Mouse (Mus musculus) right cerebral cortex, adult 2 months (tissue): ENCODE measurements at regions not wholly inside any gene's neighbourhood (a gene's known extent, or its start where the extent isn't known, plus 50 kb on each side); places are given as distances from the start of the nearest gene placed in this dataset.
A peak's percentile ranks its signal among the peaks of the same experiment; 100 is the strongest.

ENCODE experiments used
- DNase-seq, 2 experiments: peaks; one replicate each; pipeline ENCODE4 v3.0.0; 2021 to 2022; ENCODE audit warnings: low spot score in 2 of 2

- no peak for DNase-seq
Observed at GRCm38 (mm10) chr3:149324088-149324487, 333.7 kb upstream of the Adgrl2 start.

DNA sequence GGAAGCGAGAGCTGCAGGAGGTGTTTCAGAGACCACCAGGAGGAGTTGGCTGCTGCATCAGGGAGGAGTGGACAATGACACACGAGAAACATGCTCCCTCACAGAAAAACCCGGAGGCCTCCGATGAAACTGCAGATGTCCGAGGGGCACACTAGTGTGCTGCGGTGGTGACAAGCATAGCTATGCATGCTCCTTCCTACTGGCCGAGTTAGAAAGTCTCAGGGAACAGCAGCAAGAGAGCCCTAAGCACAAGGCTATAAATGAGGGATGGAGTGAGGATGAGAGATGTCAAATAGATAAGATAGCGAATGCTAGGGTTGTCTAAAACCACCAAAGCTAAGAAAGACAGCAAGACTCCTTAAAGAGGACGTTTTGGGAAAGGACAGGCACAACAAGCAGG is 328.4 kb upstream of the Adgrl2 start:
- DNase-seq: no peak

GRCm38 (mm10) chr3:149314258-149314657 is 323.9 kb upstream of the Adgrl2 start:
- DNase-seq: no peak

DNA sequence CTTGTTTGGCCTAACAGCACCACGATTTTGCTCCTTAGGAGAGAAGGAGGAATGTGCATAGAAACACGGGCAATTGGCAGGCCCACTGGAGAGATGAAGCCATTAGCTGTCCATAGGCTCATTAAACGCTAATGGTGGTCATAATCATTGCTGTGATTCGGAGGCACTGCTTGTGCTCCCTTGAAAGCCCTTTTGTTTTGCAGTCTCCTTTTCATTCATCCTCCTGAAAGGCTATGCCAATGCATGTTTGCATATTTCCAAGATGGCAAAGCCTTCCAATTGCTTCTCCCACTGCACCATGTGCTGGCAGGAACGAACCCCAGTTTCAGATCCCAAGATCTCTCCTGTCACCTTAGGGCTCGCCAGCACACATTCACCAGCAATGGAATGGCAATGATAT is 322.9 kb upstream of the Adgrl2 start:
- no peak for DNase-seq

DNA sequence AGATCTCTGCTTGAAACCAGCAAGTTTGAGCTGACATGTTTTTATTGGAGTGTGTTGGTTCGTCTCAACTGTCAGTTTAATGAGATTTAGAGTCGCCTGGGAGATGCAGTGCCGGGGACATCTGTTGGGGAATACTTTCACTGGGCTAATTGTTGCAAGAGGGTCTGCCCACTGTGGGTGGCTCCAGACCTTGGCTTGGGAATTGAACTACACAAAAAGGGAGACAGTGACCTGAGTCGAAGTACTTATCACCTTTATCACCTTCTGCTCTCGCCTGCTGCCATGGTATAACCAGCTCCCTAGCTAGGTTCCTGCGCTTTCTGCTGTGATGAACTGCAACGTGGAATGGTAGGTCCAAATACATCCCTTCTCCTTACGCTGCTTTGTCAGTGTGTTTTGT is 321.2 kb upstream of the Adgrl2 start:
- DNase-seq: no peak

GRCm38 (mm10) chr3:149306709-149307108 is 316.4 kb upstream of the Adgrl2 start:
- DNase-seq: no peak

- no peak for DNase-seq
Observed at GRCm38 (mm10) chr3:149306291-149306690, 315.9 kb upstream of the Adgrl2 start.

GRCm38 (mm10) chr3:149305440-149305839 is 315.1 kb upstream of the Adgrl2 start:
- no peak for DNase-seq

GRCm38 (mm10) chr3:149305011-149305413 is 314.7 kb upstream of the Adgrl2 start:
- peak; percentile 32 to 40 for DNase-seq

DNA sequence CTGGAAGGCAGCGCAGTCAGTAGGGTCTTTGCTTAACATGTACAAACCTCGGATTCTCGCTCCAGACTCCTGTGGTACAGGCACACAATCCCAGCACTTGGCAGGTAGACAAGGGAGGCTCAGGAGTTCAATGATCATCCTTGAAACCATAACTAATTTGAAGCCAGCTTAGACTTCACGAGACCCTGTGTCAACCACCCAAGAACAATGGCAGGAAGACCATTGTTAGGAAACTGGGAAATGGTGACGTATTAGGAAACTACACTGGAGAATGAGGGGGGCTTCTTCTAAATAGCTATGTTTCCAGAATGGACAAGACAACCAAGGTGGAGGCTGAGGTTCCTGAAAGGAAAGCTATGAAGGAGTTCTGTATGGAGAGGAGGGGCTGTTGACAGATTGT is 313.1 kb upstream of the Adgrl2 start:
- DNase-seq: no peak

DNA sequence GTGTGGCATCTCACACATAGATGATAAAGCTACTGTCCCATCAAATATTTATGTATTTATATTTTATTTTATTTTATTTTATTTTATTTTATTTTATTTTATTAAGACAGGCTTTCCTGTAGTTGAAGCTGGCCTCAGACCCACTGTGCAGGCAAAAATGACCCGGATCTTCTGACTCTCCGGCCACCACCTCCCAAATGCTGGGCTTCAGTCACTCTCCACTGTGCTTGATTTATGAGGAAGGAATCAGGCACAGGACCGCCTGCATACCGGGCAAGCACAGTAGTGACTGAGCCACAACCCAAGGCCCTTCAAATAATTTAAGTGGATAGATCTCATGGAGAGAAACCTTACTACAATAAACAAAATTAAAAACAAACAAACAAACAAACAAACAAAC is 309.6 kb upstream of the Adgrl2 start:
- DNase-seq: no peak

GRCm38 (mm10) chr3:149296419-149296962 is 306.1 kb upstream of the Adgrl2 start:
- DNase-seq: no peak

GRCm38 (mm10) chr3:149295942-149296341 is 305.6 kb upstream of the Adgrl2 start:
- DNase-seq: peak in 1 of 2 experiments; percentile 20

GRCm38 (mm10) chr3:149295257-149295831 is 305.0 kb upstream of the Adgrl2 start:
- no peak for DNase-seq

DNA sequence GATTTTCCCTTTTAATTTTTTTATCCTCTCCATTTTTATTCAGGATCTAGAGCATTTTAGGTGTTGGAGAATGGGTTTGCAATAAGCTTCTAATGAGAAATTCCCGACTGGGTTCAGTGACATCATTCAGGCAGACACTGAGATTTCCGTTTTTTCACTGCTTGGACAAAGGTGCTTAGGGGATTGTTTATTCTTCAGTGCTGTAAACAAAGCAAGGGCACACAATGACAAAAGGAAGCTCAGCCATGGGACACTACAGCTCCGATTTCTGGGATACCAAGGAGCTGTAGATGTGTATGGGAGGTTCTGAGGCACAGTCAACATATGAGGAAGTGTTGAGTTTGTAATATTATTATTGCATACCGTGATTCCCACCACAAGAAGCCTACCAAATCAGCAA is 304.1 kb upstream of the Adgrl2 start:
- DNase-seq: no peak

GRCm38 (mm10) chr3:149292459-149292858 is 302.1 kb upstream of the Adgrl2 start:
- no peak for DNase-seq

- no peak for DNase-seq
Observed at GRCm38 (mm10) chr3:149291473-149291872, 301.1 kb upstream of the Adgrl2 start.

DNA sequence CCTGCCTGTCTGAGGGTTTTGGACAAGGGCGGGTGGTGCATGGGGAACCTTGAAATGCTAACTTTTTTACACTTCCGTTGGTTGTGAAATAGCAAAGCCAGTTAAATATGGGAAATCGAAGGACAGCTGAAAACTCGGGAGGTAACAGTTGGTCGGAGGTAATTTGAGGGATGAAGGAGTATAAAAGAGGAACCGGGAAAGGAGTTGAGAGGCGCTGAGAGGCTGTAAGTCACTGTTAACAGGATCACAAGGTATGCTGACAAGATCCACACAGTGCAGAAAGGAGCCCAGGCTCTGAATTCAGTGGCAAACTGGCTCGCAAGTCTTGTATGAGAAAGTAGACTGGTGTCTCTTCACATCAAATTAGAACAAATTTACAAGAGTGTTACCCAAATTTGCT is 299.9 kb upstream of the Adgrl2 start:
- no peak for DNase-seq

DNA sequence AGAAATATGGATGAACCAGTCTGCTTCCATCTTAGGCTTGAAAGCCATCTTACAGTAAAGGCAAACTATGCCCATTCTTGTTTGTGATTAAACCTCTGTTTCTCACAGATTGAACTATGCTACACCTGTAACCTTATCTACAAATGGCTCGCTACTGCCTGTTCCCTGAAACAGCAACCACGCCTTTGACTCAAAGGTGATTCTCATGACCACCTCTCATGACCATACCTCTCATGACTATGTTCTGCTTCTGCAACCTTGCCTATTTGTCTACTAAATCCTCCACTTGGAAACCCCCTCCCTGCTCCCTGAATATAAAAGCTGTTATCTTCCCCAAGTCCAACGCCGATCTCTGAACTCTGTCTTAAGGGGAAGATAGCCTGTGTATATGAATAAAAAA is 296.7 kb upstream of the Adgrl2 start:
- DNase-seq: no peak

GRCm38 (mm10) chr3:149284976-149285375 is 294.6 kb upstream of the Adgrl2 start:
- no peak for DNase-seq

DNA sequence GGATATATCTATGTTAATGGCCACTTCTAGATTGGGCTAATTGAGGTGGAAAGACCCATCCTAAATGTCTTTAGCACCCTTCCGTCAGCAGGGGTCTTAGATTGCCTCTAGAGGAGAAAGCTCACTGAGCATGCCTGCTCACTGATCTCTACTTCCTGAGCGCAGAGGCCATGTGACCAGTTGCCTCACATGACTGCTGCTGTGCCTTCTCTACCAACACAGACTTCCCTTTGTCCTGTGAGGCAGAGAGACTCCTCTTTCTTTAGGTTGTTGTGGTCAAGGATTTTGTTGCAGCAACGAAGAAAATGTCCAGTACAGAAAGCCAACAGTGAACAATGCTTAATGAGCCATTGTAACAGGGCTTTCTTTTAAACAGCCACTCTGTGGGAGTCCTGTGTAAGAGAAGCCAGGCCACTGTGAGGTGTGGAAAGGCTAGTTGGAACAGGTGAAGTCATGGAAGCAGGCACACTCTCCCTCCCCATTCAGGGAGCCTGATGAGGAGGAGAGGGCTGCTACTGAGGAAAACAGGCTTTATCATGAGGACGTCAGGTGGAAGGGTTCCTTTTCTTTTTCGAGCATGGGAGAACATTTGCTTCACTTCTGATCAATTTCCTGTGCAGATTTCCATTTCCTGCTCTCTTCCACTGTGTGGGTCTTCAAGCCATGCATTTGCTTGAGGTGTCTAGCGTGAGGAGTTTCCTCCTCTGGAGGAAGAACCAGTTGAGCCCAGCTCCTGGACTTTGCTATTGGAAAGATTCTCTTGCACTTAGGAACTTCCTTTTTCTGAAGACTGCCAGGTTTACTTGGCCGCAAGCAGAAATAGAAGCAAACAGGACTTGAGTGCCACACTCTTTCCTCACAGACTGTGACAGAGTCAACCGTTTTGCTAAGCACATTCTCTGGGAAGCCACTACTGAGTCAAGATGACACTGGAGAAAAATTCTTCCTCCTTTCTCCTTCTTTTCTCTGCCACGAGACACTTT is 290.7 kb upstream of the Adgrl2 start:
- DNase-seq: no peak

GRCm38 (mm10) chr3:149279338-149279737 is 289.0 kb upstream of the Adgrl2 start:
- DNase-seq: no peak

- DNase-seq: no peak
Observed at GRCm38 (mm10) chr3:149277812-149278211, 287.5 kb upstream of the Adgrl2 start.
